Mouse (Mus musculus): ENCODE measurements around the gene Camk2n1. TPM values are rescaled to one million over a fixed set of nuclear protein-coding genes. Genes with fewer than 3 reads are reported as not detected.
"Not testable (repeated sequence)": the region's sequence is repeated elsewhere in the genome, so short reads cannot be mapped to it uniquely, and the experiment has no call there.

Gene Camk2n1
- polyA plus RNA-seq, 1 experiment from 2014 or later, result 13.8 TPM

DNA sequence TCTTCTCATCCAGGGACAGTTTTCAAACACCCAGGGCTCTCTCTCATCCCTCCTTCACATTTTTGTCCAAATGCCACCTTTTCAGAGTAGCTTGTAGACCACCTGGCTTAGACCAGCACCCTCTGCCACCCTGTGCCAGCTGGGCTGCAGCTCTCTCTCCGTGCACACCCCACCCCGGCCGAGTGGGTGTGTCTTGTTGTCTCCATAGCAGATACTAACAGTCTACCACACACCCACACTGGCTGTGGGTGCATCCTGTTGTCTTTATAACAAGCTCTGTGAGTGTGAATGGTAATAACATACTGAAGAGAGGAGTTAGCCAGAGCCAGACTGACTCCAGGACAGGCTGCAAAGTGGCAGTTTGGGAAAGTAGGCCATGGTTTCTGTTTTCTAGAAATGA lies 38.1 kb upstream of the Camk2n1 start:
- Histone ChIP-seq H3K4me2 (ENCODE audit: low read length) (no peak overlapping the region), H3K27ac (no peak overlapping the region), H3K9me3 (replicated peaks; ENCODE audit: low read length) (no peaks in the 10 kb centered on the region), H3K9ac (ENCODE audit: low read depth, low read length) (no peak overlapping the region), H3K4me3 (replicated peaks; ENCODE audit: low read depth, low read length) (no peak overlapping the region), H3K4me1 (replicated peaks; ENCODE audit: insufficient read depth, low read length) (peaks cover 9% of the 10 kb centered on the region), H3K27me3 (ENCODE audit: insufficient read depth, low read length) (no peaks in the 10 kb centered on the region), H3K36me3 (ENCODE audit: insufficient read depth, low read length) (no peaks in the 10 kb centered on the region)
- no peak for ATAC-seq (replicated peaks; ENCODE audit: low FRiP score, low read depth)
- no peak for TF ChIP-seq CTCF (IDR thresholded peaks at IDR 0.05; ENCODE audit: low read depth)
- 66% methylated on average over 3 of the region's 3 CpGs for WGBS
- no peak for DNase-seq (ENCODE audit: low spot score)

DNA sequence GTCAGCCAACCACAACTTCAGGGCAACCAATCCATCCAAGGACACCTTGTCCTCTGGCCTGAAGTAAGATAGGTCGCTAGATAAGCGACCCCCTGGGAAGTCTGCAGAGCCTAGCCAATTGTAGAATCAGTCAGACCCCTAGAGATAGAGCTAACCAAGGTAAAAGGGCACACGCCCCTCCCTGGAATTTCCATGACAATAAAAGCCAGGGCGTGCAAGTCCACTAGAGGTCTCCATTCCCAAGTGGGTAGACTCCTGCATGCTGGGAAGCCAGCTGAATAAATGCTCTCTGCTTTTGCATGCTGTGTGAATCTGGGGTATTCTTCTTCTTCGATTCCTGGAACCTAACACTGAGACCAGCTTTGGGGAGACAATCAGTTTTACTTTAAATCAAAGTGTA lies 37.7 kb upstream of the Camk2n1 start:
- no peak for ATAC-seq (replicated peaks; ENCODE audit: low FRiP score, low read depth)

DNA sequence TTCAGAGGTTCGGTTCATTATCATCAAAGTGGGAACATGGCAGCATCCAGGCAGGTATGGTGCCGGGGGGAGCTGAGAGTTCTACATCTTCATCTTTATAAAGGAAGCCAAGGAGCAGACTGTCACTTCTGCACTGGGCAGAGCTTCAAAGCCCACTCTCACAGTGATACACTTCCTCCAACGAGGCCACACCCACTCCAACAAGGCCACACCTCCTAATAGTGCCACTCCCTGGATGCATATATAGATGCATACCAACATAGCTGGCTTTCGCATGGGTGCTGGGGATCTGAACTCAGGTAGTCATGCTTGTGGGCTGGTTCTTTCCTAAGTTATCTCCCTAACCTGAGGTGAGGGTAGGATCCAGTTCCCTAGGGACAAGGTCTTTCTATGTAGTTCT lies 36.2 kb upstream of the Camk2n1 start:
- no peaks in the 10 kb centered on the region for H3K9me3 ChIP-seq (replicated peaks; ENCODE audit: low read length)
- H3K27ac ChIP-seq, result no peak overlapping the region
- no peak for TF ChIP-seq CTCF (IDR thresholded peaks at IDR 0.05; ENCODE audit: low read depth)
- no peaks in the 10 kb centered on the region for H3K36me3 ChIP-seq (ENCODE audit: insufficient read depth, low read length)
- H3K9ac ChIP-seq (ENCODE audit: low read depth, low read length), result no peak overlapping the region
- WGBS, result 86% methylated on average over 4 of the region's 4 CpGs
- no peak overlapping the region for H3K4me2 ChIP-seq (ENCODE audit: low read length)
- DNase-seq (ENCODE audit: low spot score) (no peak), ATAC-seq (replicated peaks; ENCODE audit: low FRiP score, low read depth) (no peak)
- H3K4me3 ChIP-seq (replicated peaks; ENCODE audit: low read depth, low read length), result no peak overlapping the region
- peaks cover 9% of the 10 kb centered on the region for H3K4me1 ChIP-seq (replicated peaks; ENCODE audit: insufficient read depth, low read length)
- H3K27me3 ChIP-seq (ENCODE audit: insufficient read depth, low read length), result no peaks in the 10 kb centered on the region

More for the DNA sequence above, 37.7 kb upstream of the Camk2n1 start:
- no peak for TF ChIP-seq CTCF (IDR thresholded peaks at IDR 0.05; ENCODE audit: low read depth)
- H3K36me3 ChIP-seq (ENCODE audit: insufficient read depth, low read length), result no peaks in the 10 kb centered on the region
- no peaks in the 10 kb centered on the region for H3K27me3 ChIP-seq (ENCODE audit: insufficient read depth, low read length)
- no peak overlapping the region for H3K4me2 ChIP-seq (ENCODE audit: low read length)
- 60% methylated on average over 5 of the region's 5 CpGs for WGBS
- no peak overlapping the region for H3K4me3 ChIP-seq (replicated peaks; ENCODE audit: low read depth, low read length)
- no peaks in the 10 kb centered on the region for H3K9me3 ChIP-seq (replicated peaks; ENCODE audit: low read length)
- no peak for DNase-seq (ENCODE audit: low spot score)
- H3K4me1 ChIP-seq (replicated peaks; ENCODE audit: insufficient read depth, low read length), result peaks cover 9% of the 10 kb centered on the region
- H3K27ac ChIP-seq, result no peak overlapping the region
- H3K9ac ChIP-seq (ENCODE audit: low read depth, low read length), result no peak overlapping the region

DNA sequence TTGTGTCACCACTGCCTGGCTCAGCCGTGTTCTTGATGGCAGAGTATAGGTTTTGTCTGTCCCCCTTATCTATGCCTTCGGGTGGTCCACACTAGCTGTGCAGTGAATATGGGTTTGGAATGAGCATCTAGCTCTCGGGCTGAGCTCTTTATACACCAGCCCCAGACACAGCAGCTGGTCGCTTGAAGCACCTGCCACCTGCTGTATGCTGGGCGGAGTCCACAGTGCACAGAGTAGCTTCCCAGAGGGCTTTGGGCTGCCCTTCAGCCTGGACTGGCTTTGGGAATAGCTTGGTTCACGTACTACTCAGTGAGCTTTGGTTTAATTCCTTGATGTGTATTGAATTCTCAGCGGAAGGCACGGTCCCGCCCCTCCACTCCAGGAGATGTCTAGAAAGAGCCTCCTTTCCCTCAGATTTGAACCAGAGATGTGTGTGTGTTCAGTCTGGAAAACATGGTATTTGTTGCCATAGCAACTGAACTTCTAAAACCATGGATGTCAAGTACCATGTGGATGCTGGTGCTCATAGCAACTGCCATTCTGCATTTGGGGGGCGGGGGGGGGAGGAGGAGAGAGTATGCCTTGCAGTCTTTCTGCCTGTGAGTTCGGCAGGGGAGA lies 35.7 kb upstream of the Camk2n1 start:
- Histone ChIP-seq H3K27me3 (ENCODE audit: insufficient read depth, low read length) (no peaks in the 10 kb centered on the region), H3K9me3 (replicated peaks; ENCODE audit: low read length) (no peaks in the 10 kb centered on the region), H3K4me1 (replicated peaks; ENCODE audit: insufficient read depth, low read length) (peaks cover 9% of the 10 kb centered on the region), H3K9ac (ENCODE audit: low read depth, low read length) (no peak overlapping the region), H3K4me2 (ENCODE audit: low read length) (no peak overlapping the region), H3K36me3 (ENCODE audit: insufficient read depth, low read length) (no peaks in the 10 kb centered on the region), H3K27ac (no peak overlapping the region), H3K4me3 (replicated peaks; ENCODE audit: low read depth, low read length) (no peak overlapping the region)
- no peak for DNase-seq (ENCODE audit: low spot score)
- 68% methylated on average over 11 of the region's 11 CpGs for WGBS
- ATAC-seq (replicated peaks; ENCODE audit: low FRiP score, low read depth), result no peak
- TF ChIP-seq CTCF (IDR thresholded peaks at IDR 0.05; ENCODE audit: low read depth), result no peak

DNA sequence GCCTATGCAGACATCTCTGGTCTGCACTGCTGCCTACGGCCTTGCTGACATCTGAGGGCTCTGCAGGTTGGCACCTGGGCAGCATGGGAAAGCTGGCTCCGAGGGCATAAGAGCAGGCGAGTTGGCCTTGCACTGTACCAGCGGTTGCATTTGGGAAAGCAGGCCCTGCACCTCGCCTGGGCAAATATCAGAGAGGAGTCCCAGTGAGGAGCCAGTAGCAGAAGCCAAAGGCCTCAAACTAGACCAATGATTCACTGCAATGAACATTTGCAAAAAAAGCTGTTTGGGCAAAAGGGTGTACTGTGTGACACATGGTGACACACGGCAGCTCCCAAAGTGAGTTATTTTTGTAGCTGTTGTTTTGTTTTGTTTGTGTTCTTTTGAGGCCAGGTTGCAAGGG lies 29.1 kb upstream of the Camk2n1 start:
- 74% methylated on average over 6 of the region's 6 CpGs for WGBS
- DNase-seq (ENCODE audit: low spot score), result no peak
- no peak overlapping the region for H3K9ac ChIP-seq (ENCODE audit: low read depth, low read length)
- no peak overlapping the region for H3K4me3 ChIP-seq (replicated peaks; ENCODE audit: low read depth, low read length)
- H3K9me3 ChIP-seq (replicated peaks; ENCODE audit: low read length), result no peaks in the 10 kb centered on the region
- no peak for TF ChIP-seq CTCF (IDR thresholded peaks at IDR 0.05; ENCODE audit: low read depth)
- no peaks in the 10 kb centered on the region for H3K36me3 ChIP-seq (ENCODE audit: insufficient read depth, low read length)
- H3K27ac ChIP-seq, result no peak overlapping the region
- H3K4me1 ChIP-seq (replicated peaks; ENCODE audit: insufficient read depth, low read length), result no peaks in the 10 kb centered on the region
- no peaks in the 10 kb centered on the region for H3K27me3 ChIP-seq (ENCODE audit: insufficient read depth, low read length)
- no peak overlapping the region for H3K4me2 ChIP-seq (ENCODE audit: low read length)
- ATAC-seq (replicated peaks; ENCODE audit: low FRiP score, low read depth), result no peak

DNA sequence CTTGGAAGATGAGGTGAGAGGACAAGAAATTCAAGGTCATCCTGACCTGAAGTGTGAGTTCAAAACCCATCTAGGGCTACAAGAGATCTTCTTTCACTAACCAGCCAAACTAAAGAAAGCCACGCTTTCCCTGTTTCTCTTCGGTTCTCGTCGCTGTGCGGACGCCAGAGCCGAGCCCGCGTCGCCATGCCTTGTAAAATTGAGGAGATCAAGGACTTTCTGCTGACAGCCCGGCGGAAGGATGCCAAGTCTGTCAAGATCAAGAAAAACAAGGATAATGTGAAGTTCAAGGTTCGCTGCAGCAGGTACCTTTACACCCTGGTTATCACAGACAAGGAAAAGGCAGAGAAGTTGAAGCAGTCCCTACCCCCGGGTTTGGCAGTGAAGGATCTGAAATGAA lies 28.5 kb upstream of the Camk2n1 start:
- not testable (repeated sequence) for ATAC-seq (replicated peaks; ENCODE audit: low FRiP score, low read depth); H3K36me3 ChIP-seq (ENCODE audit: insufficient read depth, low read length); H3K27me3 ChIP-seq (ENCODE audit: insufficient read depth, low read length); H3K4me1 ChIP-seq (replicated peaks; ENCODE audit: insufficient read depth, low read length); H3K9ac ChIP-seq (ENCODE audit: low read depth, low read length); H3K4me3 ChIP-seq (replicated peaks; ENCODE audit: low read depth, low read length); H3K27ac ChIP-seq; H3K4me2 ChIP-seq (ENCODE audit: low read length); H3K9me3 ChIP-seq (replicated peaks; ENCODE audit: low read length); DNase-seq (ENCODE audit: low spot score)
- 88% methylated on average over 14 of the region's 14 CpGs for WGBS
